Mouse (Mus musculus) heart, embryonic 15.5 days (tissue): ENCODE results near the gene Gns. TPM values are rescaled to one million over a fixed set of nuclear protein-coding genes. Genes with fewer than 3 reads are reported as not detected.

Experiments used
- ATAC-seq: fragments of 200-750 bp; cut with Nextera tagmentation; replicated peaks from 2 replicates; pipeline ENCODE4 v1.8.0; 2017; ENCODE audit warnings: low read depth, moderate TSS enrichment; ENCODE audit not compliant: insufficient number of reproducible peaks, insufficient read depth, low FRiP score
- H3K27ac ChIP-seq: fragments of 300-500 bp; sonication (generic); 2 replicates; pipeline ENCODE4 v1.5.1; 2015; ENCODE audit warnings: mild to moderate bottlenecking, inconsistent platforms
- H3K27me3 ChIP-seq: fragments of 300-500 bp; sonication (generic); 2 replicates; pipeline ENCODE4 v1.6.1; 2015; ENCODE audit warnings: inconsistent platforms
- H3K36me3 ChIP-seq: fragments of 300-500 bp; sonication (generic); 2 replicates; pipeline ENCODE4 v1.6.1; 2015; ENCODE audit warnings: mild to moderate bottlenecking, inconsistent platforms
- H3K4me1 ChIP-seq: fragments of 300-500 bp; sonication (generic); replicated peaks from 2 replicates; pipeline ENCODE4 v1.6.1; 2015; ENCODE audit warnings: inconsistent platforms
- H3K4me2 ChIP-seq: fragments of 300-500 bp; sonication (generic); 2 replicates; pipeline ENCODE4 v1.6.1; 2015; ENCODE audit warnings: inconsistent platforms, mild to moderate bottlenecking, moderate library complexity
- H3K4me3 ChIP-seq: fragments of 300-500 bp; sonication (generic); 2 replicates; pipeline ENCODE4 v1.5.1; 2015; ENCODE audit warnings: mild to moderate bottlenecking, inconsistent platforms
- H3K9ac ChIP-seq: fragments of 300-500 bp; sonication (generic); 2 replicates; pipeline ENCODE4 v1.6.1; 2015; ENCODE audit warnings: mild to moderate bottlenecking, inconsistent platforms
- H3K9me3 ChIP-seq: fragments of 300-500 bp; sonication (generic); replicated peaks from 2 replicates; pipeline ENCODE4 v1.6.1; 2016; ENCODE audit warnings: inconsistent platforms
- WGBS: fragments of 180-500 bp; shearing (Covaris S2); methylation state at CpG from one replicate; pipeline ENCODE4 v1.1.7; 2015; ENCODE audit warnings: mixed read lengths; 5-methylcytosine and 5-hydroxymethylcytosine counted together
- polyA plus RNA-seq: library from polyadenylated mRNA; unstranded; fragments of >200 nt; fragmentation: Nextera tagmentation; extraction: Ambion mirVana; gene quantifications from 2 replicates; pipeline ENCODE4 v1.2.1, GENCODE M21; 2015

Gene Gns
- polyA plus RNA-seq, 1 experiment from 2014 or later, result 28.6 TPM

DNA sequence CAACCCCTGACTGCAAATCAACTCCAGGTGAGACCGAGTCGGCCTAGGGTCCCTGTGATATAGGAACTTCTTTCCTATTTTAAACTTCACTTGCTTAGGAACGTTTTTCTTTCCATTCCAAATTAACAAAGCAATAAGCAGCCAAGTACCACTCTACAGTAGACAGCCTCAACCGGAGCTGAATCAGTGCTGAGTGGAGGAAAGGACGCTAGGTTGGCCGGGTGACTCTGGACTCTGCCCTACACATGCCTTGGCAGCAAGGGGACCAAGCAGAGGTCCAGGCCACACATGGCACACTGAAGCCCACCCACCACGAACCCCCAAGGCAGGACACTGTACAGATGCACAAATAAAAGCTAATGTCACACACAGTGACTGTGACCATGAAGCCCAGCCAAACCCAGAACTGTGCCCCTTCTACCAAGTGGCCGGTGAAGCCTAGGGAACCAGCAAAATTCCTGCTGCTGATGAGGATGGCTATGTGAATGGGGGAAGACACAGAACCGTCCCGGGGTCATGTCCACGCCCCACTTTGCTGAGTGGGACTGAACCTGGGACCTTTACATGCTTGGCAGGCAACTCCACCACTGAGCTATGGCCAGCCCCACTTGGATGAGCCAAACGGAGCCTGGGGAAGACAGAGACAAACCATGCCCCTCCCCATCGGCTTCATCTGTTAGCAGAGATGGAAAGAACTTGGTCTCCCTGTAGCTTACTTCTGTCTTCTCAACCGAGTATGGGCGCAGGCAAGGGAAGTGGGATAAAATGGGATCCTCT, 66.1 kb downstream of the Gns start:
- H3K27ac ChIP-seq, result peak overlapping the region; percentile 93
- H3K4me3 ChIP-seq, result no peak overlapping the region
- no peaks in the 10 kb centered on the region for H3K9me3 ChIP-seq
- H3K27me3 ChIP-seq, result no peaks in the 10 kb centered on the region
- no peak for ATAC-seq
- H3K4me2 ChIP-seq, result peak overlapping the region; percentile 54
- 51% methylated on average over 15 of the region's 15 CpGs for WGBS
- peaks cover 95% of the 10 kb centered on the region for H3K4me1 ChIP-seq
- no peaks in the 10 kb centered on the region for H3K36me3 ChIP-seq
- H3K9ac ChIP-seq, result no peak overlapping the region

GRCm38 (mm10) chr10:121432041-121432634, 67.2 kb downstream of the Gns start:
- peak overlapping the region; percentile 10; the same call in 1 of the 2 replicates for H3K4me3 ChIP-seq
- H3K9me3 ChIP-seq, result no peaks in the 10 kb centered on the region
- ATAC-seq, result no peak
- H3K27me3 ChIP-seq, result no peaks in the 10 kb centered on the region
- H3K36me3 ChIP-seq, result no peaks in the 10 kb centered on the region
- peaks cover 96% of the 10 kb centered on the region for H3K4me1 ChIP-seq
- peak overlapping the region; percentile 44 for H3K4me2 ChIP-seq
- 0 out of 2 replicates have a peak overlapping the region, but pooled peaks have one; percentile 8 for H3K9ac ChIP-seq
- 23% methylated on average over 12 of the region's 12 CpGs for WGBS
- H3K27ac ChIP-seq, result peak overlapping the region; percentile 93

GRCm38 (mm10) chr10:121432635-121433280, 67.9 kb downstream of the Gns start:
- peaks cover 92% of the 10 kb centered on the region for H3K4me1 ChIP-seq
- no peak for ATAC-seq
- no peaks in the 10 kb centered on the region for H3K36me3 ChIP-seq
- peak overlapping the region; percentile 10; the same call in 1 of the 2 replicates for H3K9ac ChIP-seq
- H3K27me3 ChIP-seq, result no peaks in the 10 kb centered on the region
- 22% methylated on average over 16 of the region's 16 CpGs for WGBS
- H3K27ac ChIP-seq, result peak overlapping the region; percentile 93
- H3K4me3 ChIP-seq, result no peak overlapping the region
- H3K4me2 ChIP-seq, result peak overlapping the region; percentile 44
- H3K9me3 ChIP-seq, result no peaks in the 10 kb centered on the region

GRCm38 (mm10) chr10:121434441-121435103, 69.7 kb downstream of the Gns start:
- Histone ChIP-seq H3K27ac (peak overlapping the region; percentile 93), H3K9me3 (no peaks in the 10 kb centered on the region), H3K9ac (peak overlapping the region; percentile 31; the same call in 1 of the 2 replicates), H3K27me3 (no peaks in the 10 kb centered on the region), H3K4me1 (peaks cover 85% of the 10 kb centered on the region), H3K4me3 (no peak overlapping the region), H3K4me2 (peak overlapping the region; percentile 44; the same call in 1 of the 2 replicates), H3K36me3 (no peaks in the 10 kb centered on the region)
- ATAC-seq, result no peak
- 72% methylated on average over 15 of the region's 15 CpGs for WGBS

DNA sequence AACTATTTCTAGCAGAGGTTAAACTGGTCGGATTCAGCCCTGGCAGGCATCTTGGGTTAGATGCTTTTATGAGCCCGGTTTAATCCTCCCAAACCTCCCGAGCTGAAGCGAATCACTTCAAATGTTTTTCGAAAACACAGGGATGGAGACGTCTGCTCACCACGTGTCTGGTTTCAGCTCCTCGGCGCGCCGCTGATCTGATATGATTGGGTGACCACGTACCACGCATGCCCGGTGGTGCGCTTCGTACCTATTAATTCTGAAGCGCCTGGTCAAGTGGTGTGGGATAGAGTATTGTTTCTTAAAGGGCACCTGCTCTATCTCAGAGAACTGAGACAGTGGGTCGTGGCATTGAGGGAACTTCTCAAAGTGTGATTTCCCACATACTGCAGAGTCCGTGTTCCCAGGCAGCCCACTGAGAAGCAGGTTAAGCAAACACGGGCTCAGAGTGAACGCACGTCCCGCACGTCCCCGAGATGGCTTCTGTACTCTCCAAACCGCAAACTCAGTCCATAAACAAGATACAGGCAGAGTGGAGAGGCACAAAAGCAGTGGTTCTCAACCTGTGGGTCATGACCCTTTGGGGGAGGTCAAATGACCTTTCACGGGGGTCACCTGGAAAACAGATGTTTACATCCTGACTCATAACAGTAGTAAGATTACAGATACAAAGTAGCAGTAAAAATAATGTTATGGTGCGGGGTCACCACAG, 70.8 kb downstream of the Gns start:
- H3K4me3 ChIP-seq, result peak overlapping the region; percentile 10; the same call in 1 of the 2 replicates
- peak overlapping the region; percentile 77 for H3K27ac ChIP-seq
- no peaks in the 10 kb centered on the region for H3K27me3 ChIP-seq
- no peaks in the 10 kb centered on the region for H3K9me3 ChIP-seq
- no peak for ATAC-seq
- H3K4me1 ChIP-seq, result peaks cover 84% of the 10 kb centered on the region
- H3K9ac ChIP-seq, result no peak overlapping the region
- WGBS, result 46% methylated on average over 28 of the region's 28 CpGs
- no peaks in the 10 kb centered on the region for H3K36me3 ChIP-seq
- H3K4me2 ChIP-seq, result peak overlapping the region; percentile 44

DNA sequence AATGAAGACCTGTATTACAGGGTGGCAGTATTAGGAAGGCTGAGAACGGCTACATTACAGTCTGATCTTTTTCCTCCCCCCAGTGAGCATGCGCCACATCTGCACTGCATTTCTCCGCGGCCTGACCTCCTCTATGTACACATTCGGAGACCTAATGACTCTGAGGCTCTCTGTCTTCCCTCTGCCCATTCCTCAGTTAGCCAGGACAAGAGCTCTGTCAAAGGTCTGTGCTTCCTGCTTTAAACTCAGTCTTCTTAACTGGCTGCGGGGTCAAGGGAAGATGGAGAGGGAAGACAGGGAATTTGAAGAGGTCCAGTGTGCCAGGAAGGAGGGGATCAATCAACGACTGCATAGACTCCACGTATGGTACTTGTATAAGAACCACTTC, 71.4 kb downstream of the Gns start:
- Histone ChIP-seq H3K4me3 (no peak overlapping the region), H3K27me3 (no peaks in the 10 kb centered on the region), H3K4me2 (peak overlapping the region; percentile 14; the same call in 1 of the 2 replicates), H3K4me1 (peaks cover 84% of the 10 kb centered on the region), H3K27ac (peak overlapping the region; percentile 77), H3K36me3 (no peaks in the 10 kb centered on the region), H3K9ac (no peak overlapping the region), H3K9me3 (no peaks in the 10 kb centered on the region)
- no peak for ATAC-seq
- WGBS, result 20% methylated on average over 8 of the region's 8 CpGs

- Histone ChIP-seq H3K9me3 (no peaks in the 10 kb centered on the region), H3K4me3 (no peak overlapping the region), H3K4me2 (no peak overlapping the region), H3K9ac (no peak overlapping the region), H3K27ac (peak overlapping the region; percentile 77), H3K36me3 (no peaks in the 10 kb centered on the region), H3K4me1 (peaks cover 84% of the 10 kb centered on the region), H3K27me3 (no peaks in the 10 kb centered on the region)
- 25% methylated on average over 4 of the region's 4 CpGs for WGBS
- no peak for ATAC-seq
Measured at GRCm38 (mm10) chr10:121436693-121437092, 71.8 kb downstream of the Gns start.

DNA sequence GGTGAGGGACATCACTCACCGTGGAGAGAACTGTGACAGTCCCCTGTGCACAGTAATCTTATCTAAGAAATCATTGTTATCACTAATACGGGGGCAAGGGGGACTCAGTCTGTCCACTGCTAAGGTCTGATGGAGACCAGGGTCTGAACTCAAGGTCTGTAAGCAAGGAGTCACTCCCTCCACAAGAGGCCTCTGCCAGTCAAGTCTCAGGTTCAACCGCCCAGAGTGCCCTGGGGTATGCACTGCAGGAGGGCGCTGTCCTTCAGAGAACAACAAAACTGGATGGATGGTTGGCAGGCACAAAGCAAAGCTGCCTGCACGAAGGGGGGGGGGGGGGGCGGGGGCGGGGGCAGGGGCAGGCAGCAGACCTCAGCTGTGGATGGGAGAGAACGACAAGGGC, 73.2 kb downstream of the Gns start:
- Histone ChIP-seq H3K9ac (no peak overlapping the region), H3K4me3 (no peak overlapping the region), H3K4me2 (no peak overlapping the region), H3K9me3 (no peaks in the 10 kb centered on the region), H3K4me1 (peaks cover 76% of the 10 kb centered on the region), H3K36me3 (no peaks in the 10 kb centered on the region), H3K27me3 (no peaks in the 10 kb centered on the region), H3K27ac (no peak overlapping the region)
- ATAC-seq, result no peak
- WGBS, result 60% methylated on average over 8 of the region's 8 CpGs

- Histone ChIP-seq H3K9ac (no peak overlapping the region), H3K36me3 (no peaks in the 10 kb centered on the region), H3K4me3 (no peak overlapping the region), H3K4me1 (peaks cover 71% of the 10 kb centered on the region), H3K9me3 (no peaks in the 10 kb centered on the region), H3K27me3 (no peaks in the 10 kb centered on the region), H3K27ac (peak overlapping the region; percentile 62), H3K4me2 (no peak overlapping the region)
- 39% methylated on average over 12 of the region's 12 CpGs for WGBS
- no peak for ATAC-seq
Measured at GRCm38 (mm10) chr10:121439310-121439731, 74.4 kb downstream of the Gns start.

GRCm38 (mm10) chr10:121443791-121444190, 78.9 kb downstream of the Gns start:
- H3K4me2 ChIP-seq, result no peak overlapping the region
- no peak overlapping the region for H3K27ac ChIP-seq
- WGBS, result 82% methylated on average over 9 of the region's 9 CpGs
- no peaks in the 10 kb centered on the region for H3K9me3 ChIP-seq
- no peak overlapping the region for H3K9ac ChIP-seq
- no peak for ATAC-seq
- no peaks in the 10 kb centered on the region for H3K27me3 ChIP-seq
- no peaks in the 10 kb centered on the region for H3K36me3 ChIP-seq
- H3K4me3 ChIP-seq, result no peak overlapping the region
- peaks cover 50% of the 10 kb centered on the region for H3K4me1 ChIP-seq
